Mouse (Mus musculus) ES-E14 (cell line): Measurements from ENCODE around the gene Elane.

Experiments
- MAFK ChIP-seq: IDR thresholded peaks from 2 replicates; pipeline ENCODE4 v1.6.1; 2014; ENCODE audit warnings: mild to moderate bottlenecking, low read depth, low read length, inconsistent platforms; ENCODE audit not compliant: insufficient read depth
- ZC3H11A ChIP-seq: IDR thresholded peaks from 2 replicates; pipeline ENCODE4 v1.6.1; 2012; ENCODE audit warnings: low read depth, mild to moderate bottlenecking, inconsistent platforms, low read length, borderline replicate concordance
- ZNF384 ChIP-seq: IDR thresholded peaks from 2 replicates; pipeline ENCODE4 v1.6.1; 2012; ENCODE audit warnings: low read depth, low read length, inconsistent platforms

DNA sequence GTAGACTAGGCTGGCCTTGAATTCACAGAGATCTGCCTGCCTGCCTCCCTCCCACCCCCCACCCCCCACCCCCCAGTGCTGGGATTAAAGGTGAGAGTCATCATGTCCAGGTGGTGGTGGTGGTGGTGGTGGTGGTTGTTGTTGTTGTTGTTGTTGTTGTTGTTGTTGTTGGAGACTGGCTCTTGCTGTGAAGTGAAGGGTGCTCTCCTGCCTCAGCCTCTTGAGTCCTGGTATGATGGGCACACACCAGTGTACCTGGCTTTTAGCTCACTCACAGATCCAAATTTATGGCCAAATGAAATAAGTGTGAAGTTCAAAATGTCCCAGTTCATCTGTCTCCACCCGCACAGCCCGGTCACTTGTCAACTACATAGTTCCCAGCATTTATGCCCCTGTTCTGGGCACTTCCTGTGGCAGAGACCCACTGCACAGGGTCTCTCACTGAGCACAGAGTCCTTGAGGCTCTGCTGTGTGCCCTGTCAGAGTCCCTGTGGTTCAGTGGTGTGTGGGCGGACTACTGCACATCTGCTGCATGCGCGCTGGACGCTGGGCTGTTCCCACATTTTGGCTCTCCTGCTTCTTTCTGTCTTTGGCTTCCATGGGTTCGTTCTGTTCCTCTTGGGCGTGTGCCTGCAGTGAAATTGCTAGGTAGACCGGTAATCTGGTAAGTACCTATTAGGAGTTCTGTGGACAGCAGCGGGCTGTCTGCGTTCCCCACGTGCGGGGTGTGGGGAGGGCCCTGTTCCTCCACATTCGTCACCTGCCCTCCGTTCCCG lies 48.9 kb downstream of the Elane start:
- TF ChIP-seq ZNF384 (no peak), MAFK (no peak), ZC3H11A (no peak)
